Mouse (Mus musculus) stomach, embryonic 16.5 days (tissue): Measurements from ENCODE around the gene Zfp592. TPM values are rescaled to one million over a fixed set of nuclear protein-coding genes. Genes with fewer than 3 reads are reported as not detected.
"Not testable (repeated sequence)": the region's sequence is repeated elsewhere in the genome, so short reads cannot be mapped to it uniquely, and the experiment has no call there.

Experiments
- ATAC-seq: fragments of 200-750 bp; cut with Nextera tagmentation; 2 replicates; pipeline ENCODE4 v1.8.0; 2017; ENCODE audit warnings: moderate number of reproducible peaks, moderate TSS enrichment; ENCODE audit not compliant: insufficient read depth, low FRiP score
- H3K27ac ChIP-seq: fragments of 300-500 bp; sonication (generic); 2 replicates; pipeline ENCODE4 v1.5.1; 2014; ENCODE audit warnings: low read length
- H3K27me3 ChIP-seq: fragments of 300-500 bp; sonication (generic); 2 replicates; pipeline ENCODE4 v1.6.1; 2014; ENCODE audit warnings: low read length, control low read depth, mixed read lengths; ENCODE audit not compliant: control insufficient read depth, insufficient read depth
- H3K36me3 ChIP-seq: fragments of 300-500 bp; sonication (generic); 2 replicates; pipeline ENCODE4 v1.6.1; 2014; ENCODE audit warnings: low read length; ENCODE audit not compliant: control insufficient read depth, insufficient read depth
- H3K4me1 ChIP-seq: fragments of 300-500 bp; sonication (generic); 2 replicates; pipeline ENCODE4 v1.6.1; 2014; ENCODE audit warnings: low read length, control low read depth, mixed read lengths; ENCODE audit not compliant: control insufficient read depth, insufficient read depth
- H3K4me2 ChIP-seq: fragments of 300-500 bp; sonication (generic); 2 replicates; pipeline ENCODE4 v1.6.1; 2014; ENCODE audit warnings: low read depth, low read length, mixed read lengths
- H3K4me3 ChIP-seq: fragments of 300-500 bp; sonication (generic); replicated peaks from 2 replicates; pipeline ENCODE4 v1.5.1; 2014; ENCODE audit warnings: mild to moderate bottlenecking, low read length
- H3K9ac ChIP-seq: fragments of 300-500 bp; sonication (generic); 2 replicates; pipeline ENCODE4 v1.6.1; 2014; ENCODE audit warnings: low read length
- H3K9me3 ChIP-seq: fragments of 300-500 bp; sonication (generic); replicated peaks from 2 replicates; pipeline ENCODE4 v1.6.1; 2016; ENCODE audit warnings: low read length, control low read depth; ENCODE audit not compliant: control insufficient read depth
- WGBS: fragments of 180-500 bp; shearing (Covaris S2); extraction: QIAGEN DNeasy Blood & Tissue Kit; methylation state at CpG from one replicate; pipeline ENCODE4 v1.1.7; 2014; 5-methylcytosine and 5-hydroxymethylcytosine counted together
- polyA plus RNA-seq: library from polyadenylated mRNA; unstranded; fragments of >200 nt; fragmentation: Nextera tagmentation; extraction: Ambion mirVana; gene quantifications from 2 replicates; pipeline ENCODE4 v1.2.1, GENCODE M21; 2015

The Zfp592 gene
- polyA plus RNA-seq, 1 experiment from 2014 or later: 11.5 TPM

GRCm38 (mm10) chr7:80971419-80971818 lies 22.1 kb upstream of the Zfp592 start:
- no peak overlapping the region for H3K27ac ChIP-seq
- no peak overlapping the region for H3K9ac ChIP-seq
- no peak overlapping the region for H3K4me2 ChIP-seq
- 72% methylated on average over 2 of the region's 2 CpGs for WGBS
- no peaks in the 10 kb centered on the region for H3K27me3 ChIP-seq
- no peaks in the 10 kb centered on the region for H3K4me1 ChIP-seq
- H3K36me3 ChIP-seq: no peaks in the 10 kb centered on the region
- H3K9me3 ChIP-seq: no peaks in the 10 kb centered on the region
- no peak overlapping the region for H3K4me3 ChIP-seq
- no peak for ATAC-seq

- no peaks in the 10 kb centered on the region for H3K36me3 ChIP-seq
- no peak overlapping the region for H3K4me3 ChIP-seq
- no peak overlapping the region for H3K9ac ChIP-seq
- H3K27ac ChIP-seq: no peak overlapping the region
- no peak for ATAC-seq
- no peaks in the 10 kb centered on the region for H3K4me1 ChIP-seq
- H3K9me3 ChIP-seq: no peaks in the 10 kb centered on the region
- H3K4me2 ChIP-seq: no peak overlapping the region
- 94% methylated on average over 5 of the region's 5 CpGs for WGBS
- no peaks in the 10 kb centered on the region for H3K27me3 ChIP-seq
Observed at GRCm38 (mm10) chr7:80972082-80972481, 21.4 kb upstream of the Zfp592 start.

GRCm38 (mm10) chr7:80972920-80973637 lies 20.4 kb upstream of the Zfp592 start:
- H3K4me3 ChIP-seq, H3K4me2 ChIP-seq, H3K4me1 ChIP-seq, H3K27ac ChIP-seq, H3K9me3 ChIP-seq, ATAC-seq, H3K36me3 ChIP-seq, H3K9ac ChIP-seq, H3K27me3 ChIP-seq: not testable (repeated sequence)
- WGBS: 50% methylated on average over 4 of the region's 4 CpGs

GRCm38 (mm10) chr7:80973638-80974015 lies 19.9 kb upstream of the Zfp592 start:
- not testable (repeated sequence) for H3K9ac ChIP-seq, H3K27me3 ChIP-seq, H3K4me3 ChIP-seq, H3K4me2 ChIP-seq, ATAC-seq, H3K27ac ChIP-seq, H3K4me1 ChIP-seq, H3K36me3 ChIP-seq, H3K9me3 ChIP-seq
- WGBS: 4% methylated on average over 3 of the region's 3 CpGs

GRCm38 (mm10) chr7:80980566-80980965 lies 12.9 kb upstream of the Zfp592 start:
- WGBS: 91% methylated on average over 11 of the region's 11 CpGs

GRCm38 (mm10) chr7:80986458-80987187 lies 6.9 kb upstream of the Zfp592 start:
- H3K4me3 ChIP-seq: no peak overlapping the region
- H3K36me3 ChIP-seq: no peaks in the 10 kb centered on the region
- peak overlapping the region; percentile 15 for H3K27ac ChIP-seq
- H3K9ac ChIP-seq: no peak overlapping the region
- 25% methylated on average over 6 of the region's 6 CpGs for WGBS
- H3K27me3 ChIP-seq: no peaks in the 10 kb centered on the region
- H3K4me2 ChIP-seq: no peak overlapping the region
- peak; percentile 51; the same call in 1 of the 2 replicates for ATAC-seq
- peaks cover 10% of the 10 kb centered on the region for H3K4me1 ChIP-seq
- H3K9me3 ChIP-seq: no peaks in the 10 kb centered on the region

More at GRCm38 (mm10) chr7:80980566-80980965, 12.9 kb upstream of the Zfp592 start:
- ATAC-seq: no peak
- Histone ChIP-seq H3K27ac (no peak overlapping the region), H3K9me3 (no peaks in the 10 kb centered on the region), H3K4me3 (no peak overlapping the region), H3K4me2 (no peak overlapping the region), H3K36me3 (no peaks in the 10 kb centered on the region), H3K27me3 (no peaks in the 10 kb centered on the region), H3K4me1 (no peaks in the 10 kb centered on the region), H3K9ac (no peak overlapping the region)

- WGBS: 40% methylated on average over 4 of the region's 4 CpGs
- no peak for ATAC-seq
- Histone ChIP-seq H3K4me3 (no peak overlapping the region), H3K27me3 (no peaks in the 10 kb centered on the region), H3K4me1 (peaks cover 18% of the 10 kb centered on the region), H3K36me3 (no peaks in the 10 kb centered on the region), H3K9ac (no peak overlapping the region), H3K9me3 (no peaks in the 10 kb centered on the region), H3K4me2 (no peak overlapping the region), H3K27ac (no peak overlapping the region)
Observed at GRCm38 (mm10) chr7:80987805-80988625, 5.5 kb upstream of the Zfp592 start.

- Histone ChIP-seq H3K9me3 (no peaks in the 10 kb centered on the region), H3K9ac (no peak overlapping the region), H3K36me3 (no peaks in the 10 kb centered on the region), H3K27me3 (no peaks in the 10 kb centered on the region), H3K27ac (no peak overlapping the region), H3K4me2 (no peak overlapping the region), H3K4me1 (peaks cover 27% of the 10 kb centered on the region), H3K4me3 (no peak overlapping the region)
- no peak for ATAC-seq
- 87% methylated on average over 6 of the region's 6 CpGs for WGBS
Observed at GRCm38 (mm10) chr7:80990276-80990675, 3.2 kb upstream of the Zfp592 start.

- no peaks in the 10 kb centered on the region for H3K9me3 ChIP-seq
- H3K4me2 ChIP-seq: peak overlapping the region; percentile 95
- H3K4me3 ChIP-seq: peak overlapping the region; percentile 98
- H3K27ac ChIP-seq: no peak overlapping the region; the same call in 1 of the 2 replicates
- WGBS: 87% methylated on average over 5 of the region's 5 CpGs
- H3K36me3 ChIP-seq: no peaks in the 10 kb centered on the region
- H3K4me1 ChIP-seq: peaks cover 26% of the 10 kb centered on the region
- ATAC-seq: no peak
- H3K9ac ChIP-seq: no peak overlapping the region; the same call in 1 of the 2 replicates
- H3K27me3 ChIP-seq: no peaks in the 10 kb centered on the region
Observed at GRCm38 (mm10) chr7:80991589-80991988, 1.9 kb upstream of the Zfp592 start.
